Mouse (Mus musculus) neutrophil, adult 65 days (primary cell): ENCODE measurements around the gene Nxph1. TPM values are rescaled to one million over a fixed set of nuclear protein-coding genes. Genes with fewer than 3 reads are reported as not detected.

Experiments used
- total RNA-seq: library from RNA; stranded (reverse); gene quantifications from 2 replicates; pipeline ENCODE4 v1.2.4, GENCODE M21; 2023

The Nxph1 gene
- total RNA-seq = not detected in 2 replicates

GRCm38 (mm10) chr6:8948131-8948470 is at the start of gene Nxph1:
Nxph1 (plus strand) TSS chr6:8948431.

Other genes starting within 250 kb of the Nxph1 start
- 35.2 and 52.3 TPM in 2 replicates for gene Ica1, start 169.9 kb upstream of the Nxph1 start, total RNA-seq